Mouse (Mus musculus) cerebellum, adult 2 months (tissue): Measurements from ENCODE around the gene Gm20449.

ENCODE experiments used
- CTCF ChIP-seq: fragments of 200-500 bp; IDR thresholded peaks from 2 replicates; pipeline ENCODE4 v1.5.1; 2011; ENCODE audit warnings: low read depth, mild to moderate bottlenecking, control low read depth, low read length, moderate library complexity, borderline replicate concordance; ENCODE audit not compliant: insufficient read depth
- POLR2A ChIP-seq: fragments of 200-500 bp; IDR thresholded peaks from 2 replicates; pipeline ENCODE4 v1.6.1; 2011; ENCODE audit warnings: low read length, control low read depth, borderline replicate concordance; ENCODE audit not compliant: insufficient read depth

- no peak for TF ChIP-seq CTCF
- TF ChIP-seq POLR2A = no peak
Measured at GRCm38 (mm10) chr7:41512672-41513071, 13.5 kb upstream of the Gm20449 start.
